Mouse (Mus musculus): ENCODE measurements at regions not wholly inside any gene's neighbourhood (a gene's known extent, or its start where the extent isn't known, plus 50 kb on each side); places are given as distances from the start of the nearest gene placed in this dataset.
"Not testable (repeated sequence)": the region's sequence is repeated elsewhere in the genome, so short reads cannot be mapped to it uniquely, and the experiment has no call there.

DNA sequence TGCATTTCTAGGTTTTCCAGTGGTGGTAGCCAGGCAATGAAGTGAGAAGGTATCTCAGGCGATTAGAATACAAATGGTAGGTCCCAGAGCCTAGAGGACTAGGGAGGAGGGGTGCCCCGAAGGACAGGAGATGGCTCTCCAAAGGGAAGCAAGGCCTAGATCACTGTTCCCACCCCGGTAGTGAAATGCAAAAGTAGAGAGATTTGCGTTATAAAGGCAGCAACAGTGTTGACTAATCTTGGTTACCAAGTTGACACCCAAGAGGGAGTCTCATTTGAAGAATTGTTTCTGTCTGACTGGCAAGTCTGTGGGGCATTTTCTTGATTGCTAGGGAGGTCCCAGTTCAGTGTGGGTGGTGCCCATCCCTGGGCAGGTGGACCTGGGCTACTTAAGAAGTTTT lies 278.8 kb downstream of the Diras2 start:
- DNase-seq (ENCODE audit: extremely low read depth, low read depth, low spot score) = no peak

DNA sequence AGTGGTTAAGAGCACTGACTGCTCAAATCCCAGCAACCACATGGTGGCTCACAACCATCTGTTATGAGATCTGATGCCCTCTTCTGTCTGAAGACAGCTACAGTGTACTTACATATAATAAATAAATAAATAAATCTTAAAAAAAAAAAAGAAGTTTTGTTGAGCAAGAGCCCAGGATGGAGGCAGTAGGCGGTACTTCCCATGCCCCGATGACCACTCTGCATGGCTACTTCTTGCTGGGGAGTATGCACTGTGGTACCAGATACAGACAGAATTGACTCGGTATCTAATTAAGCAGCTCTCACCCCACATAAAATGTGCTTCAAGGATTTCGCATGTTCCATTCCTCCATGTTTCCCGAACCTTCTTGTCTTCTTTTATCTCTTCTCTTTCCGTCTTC lies 278.4 kb downstream of the Diras2 start:
- DNase-seq (ENCODE audit: extremely low read depth, low read depth, low spot score) = not testable (repeated sequence)

DNA sequence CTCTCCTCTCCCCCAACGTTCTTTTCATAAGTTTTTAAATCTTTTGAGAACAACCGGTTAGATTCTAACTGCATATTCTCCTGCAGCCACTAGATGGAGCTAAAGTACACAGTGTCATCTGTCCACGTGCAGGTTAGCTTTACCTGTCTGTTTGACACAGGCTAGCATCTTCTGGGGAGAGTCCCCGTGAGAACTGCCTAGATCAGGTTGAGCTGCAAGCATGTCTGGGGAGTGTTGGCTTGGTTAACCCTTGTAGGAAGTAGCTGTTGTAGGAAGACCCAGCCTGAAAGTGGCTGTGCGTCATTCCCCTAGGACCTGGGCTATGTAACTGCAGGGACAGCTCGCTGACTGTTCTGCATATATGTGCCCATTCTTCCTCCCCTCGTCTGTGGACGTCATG lies 277.9 kb downstream of the Diras2 start:
- no peak for DNase-seq (ENCODE audit: extremely low read depth, low read depth, low spot score)

DNA sequence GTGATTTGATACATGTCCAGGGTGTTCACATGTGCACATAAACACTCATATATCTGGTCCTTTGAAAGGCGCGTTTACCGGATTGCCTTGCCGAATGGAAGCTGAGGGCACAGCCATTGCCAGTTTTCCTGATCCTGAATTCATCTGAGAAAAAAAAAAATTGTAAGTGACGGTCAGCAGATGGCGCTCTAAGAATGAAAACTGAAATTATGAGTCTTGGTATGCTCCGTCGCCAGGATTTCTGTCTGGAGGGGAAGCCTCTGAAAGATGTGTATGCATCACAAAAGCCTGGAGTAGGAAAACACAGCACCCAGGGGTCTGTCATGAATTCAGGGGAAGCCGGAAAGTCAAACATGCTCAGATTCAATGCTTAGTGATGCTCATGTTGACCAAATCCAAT lies 276.9 kb downstream of the Diras2 start:
- no peak for DNase-seq (ENCODE audit: extremely low read depth, low read depth, low spot score)

DNA sequence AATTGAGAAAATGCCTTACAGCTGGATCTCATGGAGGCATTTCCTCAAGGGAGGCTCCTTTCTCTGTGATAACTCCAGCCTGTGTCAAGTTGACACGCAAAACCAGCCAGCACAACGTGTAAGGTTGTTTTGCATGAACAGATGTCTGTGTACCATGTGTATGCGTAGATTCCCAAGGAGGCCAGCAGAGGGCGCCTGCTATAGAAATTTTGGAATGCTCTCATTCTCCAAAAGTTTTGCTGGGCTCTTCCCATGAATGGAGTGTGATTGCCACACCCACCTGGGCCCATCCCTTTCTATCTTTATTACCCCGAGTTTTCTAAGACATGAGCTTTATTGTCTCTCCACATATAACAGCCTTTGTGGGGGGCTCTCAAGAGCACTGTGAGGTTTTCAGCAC lies 275.4 kb downstream of the Diras2 start:
- DNase-seq (ENCODE audit: extremely low read depth, low read depth, low spot score) = no peak

DNA sequence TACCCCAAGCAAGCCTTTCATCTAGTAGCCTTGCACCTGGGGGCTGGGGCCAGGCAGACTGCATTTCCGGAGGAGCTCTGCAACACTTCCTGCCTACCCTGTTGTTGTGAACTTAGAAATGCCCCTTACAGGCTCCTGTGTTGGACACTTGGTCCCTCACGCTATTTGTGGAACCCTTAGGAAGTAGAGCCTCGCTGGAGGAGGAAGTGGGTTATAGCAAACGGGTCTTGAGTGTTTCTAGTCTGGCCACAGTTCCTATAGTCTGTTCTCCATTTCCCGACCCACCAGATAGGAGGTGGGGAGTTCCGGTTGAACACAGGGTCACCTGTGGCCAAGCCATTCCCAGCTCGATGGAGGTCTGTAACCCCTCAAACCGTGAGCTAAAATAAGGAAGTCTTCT lies 272.7 kb downstream of the Diras2 start:
- DNase-seq (ENCODE audit: extremely low read depth, low read depth, low spot score) = no peak

DNA sequence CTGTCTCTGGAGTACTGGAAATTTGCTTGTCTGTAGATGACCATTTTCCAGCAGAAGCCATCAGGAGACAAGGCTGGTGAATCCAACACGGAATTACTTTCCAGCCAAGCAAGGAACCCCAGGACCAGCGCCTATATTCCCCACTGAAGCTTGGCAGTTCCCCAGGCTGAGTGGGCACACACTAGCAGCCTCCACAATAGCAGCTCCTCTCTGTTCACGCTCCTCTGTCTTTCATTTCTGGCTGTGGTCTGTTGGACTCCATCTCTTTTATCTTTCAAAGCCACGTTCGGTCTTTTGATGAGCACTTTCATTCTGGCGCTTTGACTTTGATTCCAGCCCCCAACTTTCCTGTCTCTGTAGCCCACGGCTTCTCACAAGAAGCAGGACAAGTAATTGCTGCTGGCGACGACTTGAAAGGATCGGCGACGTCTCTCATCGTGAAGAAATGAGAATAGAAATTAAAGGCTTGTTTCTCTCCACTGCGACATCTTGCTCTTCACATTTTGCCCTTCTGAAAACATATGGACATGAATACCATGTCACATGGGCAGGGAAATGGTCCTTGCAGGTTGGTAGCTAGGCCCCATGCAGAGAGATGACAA lies 268.0 kb downstream of the Diras2 start:
- no peak for DNase-seq (ENCODE audit: extremely low read depth, low read depth, low spot score)

DNA sequence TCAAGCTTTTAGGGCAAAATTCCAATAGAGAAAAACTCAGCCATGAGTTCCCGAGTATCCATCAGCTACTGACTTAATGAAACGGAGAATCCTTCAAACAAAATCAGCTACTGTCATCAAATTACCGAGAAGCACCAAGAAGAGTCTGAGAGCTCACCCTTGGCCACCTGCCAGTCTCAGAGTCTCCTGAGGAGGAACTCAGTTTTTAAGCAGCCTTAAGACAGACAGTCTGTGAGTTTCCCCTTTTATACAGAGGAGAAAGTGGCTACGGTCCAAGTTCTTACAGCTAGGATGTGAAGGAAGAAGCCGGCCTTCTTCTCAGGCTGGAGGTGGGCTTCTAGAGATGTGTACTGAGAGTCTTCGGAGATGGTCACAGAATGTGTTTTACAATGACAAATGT lies 262.8 kb downstream of the Diras2 start:
- DNase-seq (ENCODE audit: extremely low read depth, low read depth, low spot score) = no peak

DNA sequence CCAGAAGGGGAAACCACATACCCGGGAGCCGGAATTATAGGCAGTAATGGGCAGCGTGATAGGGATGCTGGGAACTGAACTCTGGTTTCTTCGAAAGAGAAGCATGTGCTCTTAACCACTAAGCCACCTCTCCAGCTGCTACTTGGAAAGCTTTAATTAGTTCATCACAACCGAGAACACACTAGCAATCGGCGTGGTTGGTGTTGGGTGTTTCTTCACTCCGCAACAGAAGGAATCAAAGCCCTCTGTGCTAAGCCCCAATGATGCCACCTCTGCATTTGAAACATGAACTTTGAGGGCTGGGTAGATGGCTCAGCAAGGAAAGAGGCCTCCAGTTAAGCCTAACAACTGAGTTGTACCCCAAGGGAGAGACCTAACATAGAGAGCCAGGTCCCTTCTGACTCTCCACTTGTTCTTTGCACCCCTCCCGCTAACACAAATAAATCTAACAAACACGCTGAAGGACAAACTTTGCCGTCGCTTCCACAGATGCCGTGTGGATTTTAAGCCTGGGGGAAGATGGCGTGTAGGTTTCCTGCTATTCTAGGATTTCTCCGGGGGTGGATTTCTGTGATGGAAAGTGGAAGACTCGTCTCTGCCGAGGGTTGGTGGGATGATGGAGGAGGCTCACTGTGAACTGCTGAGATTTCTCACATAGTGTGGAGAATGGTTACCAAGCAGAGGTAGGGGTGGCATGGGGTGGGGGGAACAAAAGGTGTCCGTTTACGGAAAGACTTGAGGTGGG lies 257.4 kb downstream of the Diras2 start:
- DNase-seq (ENCODE audit: extremely low read depth, low read depth, low spot score) = no peak

DNA sequence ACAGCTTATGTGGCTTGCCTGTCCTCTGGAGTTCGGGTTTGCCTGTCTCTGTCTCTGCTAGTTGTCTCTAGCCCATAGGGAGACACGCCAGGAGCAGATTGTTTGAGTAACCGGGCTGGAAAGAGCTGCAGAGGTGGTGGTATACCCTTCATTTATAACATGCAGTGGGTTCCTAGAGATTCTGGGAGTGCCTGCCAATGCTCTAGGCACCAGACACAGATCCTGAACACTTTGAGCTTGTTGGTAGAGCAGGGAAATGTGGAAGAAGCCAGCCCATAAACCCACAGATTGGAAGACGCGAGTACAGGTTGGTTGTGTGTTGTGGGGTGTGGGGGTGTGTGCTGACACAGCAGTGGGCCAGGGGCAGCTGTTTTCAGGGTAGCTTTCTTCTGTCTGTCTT lies 255.9 kb downstream of the Diras2 start:
- no peak for DNase-seq (ENCODE audit: extremely low read depth, low read depth, low spot score)

DNA sequence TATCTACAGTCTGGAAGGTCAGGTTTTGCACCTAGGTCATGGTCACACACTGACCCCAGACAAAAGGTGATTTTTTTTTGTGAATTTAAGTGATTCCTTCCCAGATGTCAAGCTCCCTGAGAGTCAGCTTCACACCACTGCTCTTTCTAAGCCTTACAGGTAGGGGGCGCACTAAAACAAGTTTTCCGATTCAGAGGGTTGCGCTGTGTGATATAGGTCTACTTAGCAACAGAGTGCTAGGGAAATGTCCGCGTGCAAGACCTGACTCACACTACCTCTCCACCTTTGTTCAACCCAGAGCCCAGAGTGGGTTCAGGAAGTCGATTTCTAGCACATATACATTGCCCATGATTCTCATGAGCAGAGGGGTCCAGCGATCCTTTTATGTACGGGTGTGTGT lies 255.4 kb downstream of the Diras2 start:
- DNase-seq (ENCODE audit: extremely low read depth, low read depth, low spot score) = no peak

DNA sequence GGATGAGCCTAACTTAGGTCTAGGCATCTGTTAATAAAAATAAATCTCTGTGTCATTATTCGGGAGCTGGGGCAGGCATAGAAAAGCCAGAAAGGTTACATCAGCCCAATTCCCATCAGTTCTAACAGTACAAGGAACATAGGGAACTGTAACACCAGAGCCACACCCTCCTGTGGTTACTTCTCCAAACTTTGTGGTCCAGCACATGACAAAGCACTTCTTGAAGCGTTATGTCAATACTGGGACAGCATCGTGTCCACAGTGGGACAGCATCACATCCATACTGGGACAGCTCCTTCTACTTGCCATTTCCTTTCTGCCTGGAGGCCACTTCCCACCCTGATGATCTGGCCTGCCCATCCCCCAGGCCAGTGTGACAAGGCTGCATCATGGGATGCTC lies 253.9 kb downstream of the Diras2 start:
- no peak for DNase-seq (ENCODE audit: extremely low read depth, low read depth, low spot score)

DNA sequence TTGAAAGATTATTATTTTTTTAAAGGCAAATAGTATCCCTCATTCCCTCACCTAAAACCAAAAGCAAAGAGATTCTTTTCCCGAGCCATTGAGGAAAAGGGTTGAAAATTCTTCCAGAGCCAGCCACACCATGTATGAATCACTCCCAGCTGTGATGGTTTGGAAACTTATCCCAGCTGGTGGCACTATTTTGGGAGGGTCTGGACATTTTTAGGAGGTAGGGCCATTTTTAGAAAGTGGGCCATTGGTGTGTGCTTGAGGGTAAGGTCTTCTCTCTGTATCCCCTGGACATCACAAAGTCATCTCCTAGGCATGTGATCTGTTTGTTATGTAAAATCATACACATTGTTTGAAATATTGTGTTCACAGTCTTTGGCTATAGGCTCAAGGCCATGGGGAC lies 252.2 kb downstream of the Diras2 start:
- no peak for DNase-seq (ENCODE audit: extremely low read depth, low read depth, low spot score)

DNA sequence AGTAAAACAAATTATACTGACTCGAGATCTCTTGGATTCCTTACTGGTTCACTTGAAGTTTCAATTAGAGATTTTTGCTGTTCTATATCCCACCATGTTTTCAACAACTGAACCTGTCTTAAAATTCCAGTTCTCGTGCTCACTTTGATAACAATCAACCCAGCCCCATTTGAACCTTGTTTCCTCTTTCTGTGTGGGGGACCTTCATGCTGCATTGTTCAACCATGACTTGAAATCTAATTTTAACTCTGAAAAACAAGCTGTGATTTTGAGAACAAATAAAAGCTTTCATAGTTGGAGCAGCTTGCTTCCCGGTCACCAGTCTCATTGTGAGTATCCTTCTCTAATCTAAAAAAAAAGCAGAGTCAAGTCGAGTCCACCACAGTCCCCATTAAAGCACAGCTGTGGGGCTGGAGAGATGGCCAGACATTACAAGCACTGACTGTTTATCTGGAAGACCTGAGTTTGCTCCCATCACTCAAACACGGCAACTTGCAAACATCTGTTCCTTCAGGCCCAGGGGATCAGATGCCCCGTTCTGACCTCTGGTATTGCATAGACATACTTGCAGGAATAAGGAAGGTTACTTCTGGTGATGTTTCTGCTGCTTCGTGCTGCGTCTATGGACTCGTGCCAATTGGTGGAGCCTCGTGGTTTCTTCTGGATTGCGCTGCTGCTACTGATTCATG lies 251.7 kb downstream of the Diras2 start:
- DNase-seq (ENCODE audit: extremely low read depth, low read depth, low spot score) = no peak

DNA sequence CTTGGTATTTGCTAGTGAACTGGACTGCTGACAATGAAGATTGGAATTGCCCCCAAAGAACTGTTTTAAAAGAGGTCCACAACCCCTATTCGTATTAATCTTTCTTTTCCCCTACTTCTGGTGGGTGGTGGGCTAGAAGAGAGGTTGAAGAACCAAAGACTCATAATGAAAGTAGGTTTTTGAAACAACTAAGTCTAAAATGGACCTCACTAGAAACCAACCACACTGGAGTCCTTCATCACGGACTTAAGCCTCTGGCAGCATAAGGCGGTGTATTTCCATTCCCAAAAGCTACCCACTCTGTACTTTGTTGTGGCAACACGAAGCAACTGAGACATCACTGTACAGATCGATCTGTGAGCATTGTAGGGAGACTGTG lies 251.1 kb downstream of the Diras2 start:
- no peak for DNase-seq (ENCODE audit: extremely low read depth, low read depth, low spot score)

DNA sequence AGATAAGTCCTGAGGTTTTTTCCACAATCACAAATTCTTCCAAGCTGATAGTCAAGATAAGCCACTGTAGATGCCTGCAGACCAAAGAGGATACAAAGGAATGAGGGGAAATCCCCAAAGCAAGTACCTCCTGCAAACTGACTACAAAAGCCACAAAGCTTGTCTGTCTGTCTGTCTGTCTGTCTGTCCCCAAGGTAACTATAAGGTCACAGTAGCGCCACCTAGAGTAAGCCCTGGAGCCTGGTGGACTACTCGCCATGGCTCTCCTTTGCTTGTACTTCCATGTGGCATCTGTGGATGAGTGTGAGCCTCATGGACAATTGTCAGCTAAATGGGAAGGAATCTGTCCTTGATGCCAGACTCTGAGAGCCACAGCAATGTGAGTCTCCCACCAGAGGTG lies 249.8 kb downstream of the Diras2 start:
- no peak for DNase-seq (ENCODE audit: extremely low read depth, low read depth, low spot score)

DNA sequence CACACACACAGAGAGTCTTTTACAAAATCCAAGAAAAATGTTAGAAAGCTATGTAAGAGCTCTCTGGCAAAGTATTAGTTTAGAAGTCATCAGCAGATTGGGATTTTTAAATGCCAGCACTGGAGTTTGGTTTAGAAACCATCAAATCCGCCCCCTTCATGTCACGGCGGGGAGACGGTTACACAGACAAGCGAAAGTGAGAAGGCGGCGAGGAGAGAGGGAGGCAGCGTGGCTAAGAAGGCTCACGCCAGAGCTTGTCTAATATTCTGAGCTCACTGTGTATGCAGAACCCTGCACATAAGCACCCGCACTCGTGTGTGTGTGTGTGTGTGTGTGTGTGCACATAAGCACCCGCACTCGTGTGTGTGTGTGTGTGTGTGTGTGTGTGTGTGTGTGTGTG lies 248.6 kb downstream of the Diras2 start:
- DNase-seq (ENCODE audit: extremely low read depth, low read depth, low spot score) = no peak

DNA sequence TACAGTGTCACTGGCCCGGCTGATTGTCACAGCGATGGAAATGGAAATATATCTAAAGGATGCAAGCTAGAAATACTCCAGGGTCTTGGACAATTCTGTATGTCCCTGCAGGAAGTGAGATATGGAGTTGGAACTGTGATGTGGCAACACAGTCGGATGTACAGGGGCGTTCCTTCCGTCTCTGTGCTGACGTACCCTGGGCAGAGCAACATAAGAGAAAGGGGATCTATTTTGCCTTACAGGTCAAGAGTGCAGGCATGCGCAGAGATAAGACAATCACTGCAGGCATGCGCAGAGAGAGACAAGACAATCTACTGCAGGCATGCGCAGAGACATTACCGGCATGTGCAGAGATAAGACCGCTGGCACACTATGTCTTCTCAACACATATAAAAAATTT lies 247.6 kb downstream of the Diras2 start:
- no peak for DNase-seq (ENCODE audit: extremely low read depth, low read depth, low spot score)

DNA sequence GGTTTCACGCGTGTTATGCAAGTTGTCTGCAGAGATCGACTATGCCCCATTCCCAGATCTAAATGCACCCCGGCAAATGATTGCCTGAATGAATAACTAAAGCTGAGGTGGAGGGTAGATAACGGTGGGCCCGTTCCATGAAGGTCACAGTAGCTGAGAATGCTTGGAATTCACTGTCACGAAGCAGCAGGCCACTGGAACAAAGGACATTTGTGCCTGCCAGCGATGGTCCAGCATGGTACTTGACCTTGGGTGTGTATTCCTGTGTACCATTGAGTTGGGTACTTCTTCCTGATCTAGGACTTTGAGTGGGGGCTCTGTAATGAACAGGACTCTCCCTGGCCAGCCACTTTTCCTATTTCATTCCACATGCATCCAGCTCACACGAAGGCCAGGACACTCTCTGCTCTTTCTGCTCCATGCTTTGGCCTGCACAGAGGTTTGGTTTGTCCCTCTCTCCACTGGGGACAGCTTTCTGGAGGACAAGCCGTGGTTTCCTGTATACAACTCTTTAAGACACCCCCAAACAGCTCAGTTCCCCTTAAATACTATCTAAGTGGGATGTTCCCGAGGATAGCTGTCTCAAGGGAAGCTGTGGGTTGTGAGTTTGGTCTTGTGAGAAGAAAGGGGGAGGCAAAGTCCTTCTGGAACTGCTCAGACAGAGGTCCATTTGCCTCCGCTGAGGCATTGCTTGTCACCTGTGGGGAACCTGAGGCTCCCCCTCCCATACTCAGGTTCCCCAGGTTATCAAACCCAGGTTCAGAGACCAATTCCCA lies 246.9 kb downstream of the Diras2 start:
- no peak for DNase-seq (ENCODE audit: extremely low read depth, low read depth, low spot score)

DNA sequence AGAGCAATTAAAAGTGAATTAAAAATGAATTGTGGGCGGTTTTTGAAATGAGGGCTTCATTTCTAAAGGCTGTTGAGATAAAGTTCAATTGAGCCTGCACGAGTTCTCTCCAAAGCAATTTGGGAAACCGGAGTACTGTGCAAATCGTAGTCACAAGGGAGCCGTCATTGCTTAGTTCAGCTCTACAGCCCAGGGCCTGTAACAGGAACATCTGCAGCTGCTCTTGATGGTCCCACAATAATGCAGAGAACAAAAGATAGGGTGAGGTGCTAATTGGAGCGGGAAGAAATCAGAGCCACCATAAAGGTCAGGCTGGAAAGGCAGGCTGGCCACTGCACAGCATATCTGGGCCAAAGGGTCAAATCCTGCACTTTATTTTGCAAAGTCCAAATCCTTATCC lies 242.7 kb downstream of the Diras2 start:
- DNase-seq (ENCODE audit: extremely low read depth, low read depth, low spot score) = no peak

DNA sequence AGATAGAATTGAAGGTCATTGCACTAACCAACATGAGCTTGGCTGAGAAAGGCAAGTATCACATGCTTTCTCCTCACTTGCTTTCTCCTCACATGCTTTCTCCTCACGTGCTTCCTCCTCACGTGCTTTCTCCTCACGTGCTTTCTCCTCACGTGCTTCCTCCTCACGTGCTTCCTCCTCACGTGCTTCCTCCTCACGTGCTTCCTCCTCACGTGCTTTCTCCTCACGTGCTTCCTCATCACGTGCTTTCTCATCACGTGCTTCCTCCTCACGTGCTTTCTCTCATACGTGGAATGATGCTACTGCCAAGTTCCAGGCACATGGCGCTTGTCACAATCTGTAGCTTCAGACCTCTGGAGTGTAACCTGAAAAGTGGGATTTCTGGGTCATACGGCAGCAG lies 235.2 kb downstream of the Diras2 start:
- no peak for DNase-seq (ENCODE audit: extremely low read depth, low read depth, low spot score)

Measured in fat pad, adult 2 months (tissue).